Comparison of ENCODE assay signal across 20 mouse cellular contexts in genomic region chr5:142871765-142872164, GRCm38 (mm10). TPM values are rescaled to one million over a fixed set of nuclear protein-coding genes. Genes with fewer than 3 reads are reported as not detected.
DNase-seq lines count a peak whose midpoint lies in the region; ATAC-seq lines count a peak whose summit lies in the region.
"Had no signal": no experiment of that assay in that cellular context is flagged by ENCODE, and none has a peak within 500 bp of the region (broad histone marks: within the 10 kb centered on the region; RNA-seq: fewer than 3 reads in every experiment).

No protein-coding gene starts in this region.

- H3K9me3 ChIP-seq in heart, embryonic 10.5 days, result no peaks in the 10 kb centered on the region
- H3K9me3 ChIP-seq in limb, embryonic 12.5 days, result no peaks in the 10 kb centered on the region
- no peaks in the 10 kb centered on the region for H3K9me3 ChIP-seq in limb, embryonic 10.5 days (replicated peaks)
- no peaks in the 10 kb centered on the region for H3K9me3 ChIP-seq in embryonic facial prominence, embryonic 14.5 days (ENCODE audit: control insufficient read depth, low read length)
- no peaks in the 10 kb centered on the region for H3K9me3 ChIP-seq in kidney, embryonic 14.5 days (ENCODE audit: control insufficient read depth, low read length)
- H3K9me3 ChIP-seq: G1E; kidney, embryonic 15.5 days; limb, embryonic 13.5 days; liver, embryonic 13.5 days; midbrain, embryonic 15.5 days had no signal

- H3K27me3 ChIP-seq in heart, embryonic 10.5 days (ENCODE audit: insufficient read depth, poor library complexity, severe bottlenecking), result no peaks in the 10 kb centered on the region
- no peaks in the 10 kb centered on the region for H3K27me3 ChIP-seq in limb, embryonic 12.5 days
- no peaks in the 10 kb centered on the region for H3K27me3 ChIP-seq in limb, embryonic 10.5 days (ENCODE audit: low read depth, poor library complexity, severe bottlenecking)
- H3K27me3 ChIP-seq in embryonic facial prominence, embryonic 14.5 days (replicated peaks; ENCODE audit: control insufficient read depth, insufficient read depth, low read length), result no peaks in the 10 kb centered on the region
- no peaks in the 10 kb centered on the region for H3K27me3 ChIP-seq in kidney, embryonic 14.5 days (ENCODE audit: control insufficient read depth, insufficient read depth, low read length)
- H3K27me3 ChIP-seq: kidney, embryonic 15.5 days; limb, embryonic 13.5 days; liver, embryonic 13.5 days; midbrain, embryonic 15.5 days had no signal

- H3K4me3 ChIP-seq in heart, embryonic 10.5 days, result no peak overlapping the region
- no peak overlapping the region for H3K4me3 ChIP-seq in limb, embryonic 12.5 days (replicated peaks)
- no peak overlapping the region for H3K4me3 ChIP-seq in limb, embryonic 10.5 days
- H3K4me3 ChIP-seq in embryonic facial prominence, embryonic 14.5 days (ENCODE audit: low read depth, low read length), result no peak overlapping the region
- no peak overlapping the region for H3K4me3 ChIP-seq in kidney, embryonic 14.5 days (ENCODE audit: low read length)
- H3K4me3 ChIP-seq: heart, adult 2 months; kidney, embryonic 15.5 days; limb, embryonic 13.5 days; liver, embryonic 13.5 days; midbrain, embryonic 15.5 days had no signal

- intact Hi-C loops in heart, postnatal 25 days (cut with DNase I), result no loop called here

- DNase-seq in heart, embryonic 10.5 days (ENCODE audit: low spot score), result no peak
- DNase-seq in heart, postnatal 25 days (ENCODE audit: low spot score), result no peak
- no peak for DNase-seq in limb, embryonic 10.5 days (ENCODE audit: low spot score)
- peak; percentile 67 for DNase-seq in ZHBTc4 (ENCODE audit: low read depth, low spot score)
- no peak for DNase-seq in embryonic facial prominence, embryonic 14.5 days (ENCODE audit: low spot score)
- DNase-seq in cerebellum, adult 8-10 months, result no peak
- DNase-seq: adrenal gland, postnatal 25 days; cerebellum, adult 18-20 months; gastrocnemius, postnatal 25 days; heart, adult 2 months; heart, postnatal 10 days; liver, embryonic 13.5 days; lung, embryonic 14.5 days; right cerebral cortex, postnatal 25 days had no signal

- peaks cover 80% of the 10 kb centered on the region for H3K36me3 ChIP-seq in heart, embryonic 10.5 days
- H3K36me3 ChIP-seq in limb, embryonic 12.5 days, result peaks cover 76% of the 10 kb centered on the region
- peaks cover 88% of the 10 kb centered on the region for H3K36me3 ChIP-seq in limb, embryonic 10.5 days
- H3K36me3 ChIP-seq in embryonic facial prominence, embryonic 14.5 days (ENCODE audit: control insufficient read depth, insufficient read depth, low read length), result peaks cover 45% of the 10 kb centered on the region
- H3K36me3 ChIP-seq in kidney, embryonic 14.5 days (ENCODE audit: control insufficient read depth, insufficient read depth, low read length), result peaks cover 51% of the 10 kb centered on the region
- H3K36me3 ChIP-seq: midbrain, embryonic 15.5 days had no signal

- 0 out of 2 replicates have a peak, but pooled peaks cover 8% of the 10 kb centered on the region for H3K4me1 ChIP-seq in heart, embryonic 10.5 days
- H3K4me1 ChIP-seq in limb, embryonic 12.5 days (replicated peaks), result peaks cover 20% of the 10 kb centered on the region
- H3K4me1 ChIP-seq in limb, embryonic 10.5 days, result peaks cover 16% of the 10 kb centered on the region
- H3K4me1 ChIP-seq in embryonic facial prominence, embryonic 14.5 days (ENCODE audit: control insufficient read depth, insufficient read depth, low read length), result peaks cover 2% of the 10 kb centered on the region; the same call in 1 of the 2 replicates
- no peaks in the 10 kb centered on the region for H3K4me1 ChIP-seq in kidney, embryonic 14.5 days (ENCODE audit: control insufficient read depth, insufficient read depth, low read length)
- H3K4me1 ChIP-seq: kidney, embryonic 15.5 days; liver, embryonic 13.5 days; midbrain, embryonic 15.5 days had no signal

- no peak overlapping the region for H3K9ac ChIP-seq in limb, embryonic 12.5 days (replicated peaks)
- no peak overlapping the region; the same call in 1 of the 2 replicates for H3K9ac ChIP-seq in embryonic facial prominence, embryonic 14.5 days (ENCODE audit: low read depth, low read length)
- no peak overlapping the region for H3K9ac ChIP-seq in kidney, embryonic 14.5 days (ENCODE audit: low read depth, low read length)
- H3K9ac ChIP-seq: kidney, embryonic 15.5 days; liver, embryonic 13.5 days; lung, embryonic 14.5 days; midbrain, embryonic 15.5 days had no signal

- H3K4me2 ChIP-seq in limb, embryonic 12.5 days, result no peak overlapping the region
- no peak overlapping the region for H3K4me2 ChIP-seq in embryonic facial prominence, embryonic 14.5 days (ENCODE audit: low read depth, low read length)
- H3K4me2 ChIP-seq in kidney, embryonic 14.5 days (replicated peaks; ENCODE audit: low read depth, low read length), result no peak overlapping the region
- H3K4me2 ChIP-seq: kidney, embryonic 15.5 days; limb, embryonic 13.5 days; liver, embryonic 13.5 days; lung, embryonic 14.5 days; midbrain, embryonic 15.5 days had no signal

- peak overlapping the region; percentile 30; the same call in 1 of the 2 replicates for H3K27ac ChIP-seq in heart, embryonic 10.5 days
- H3K27ac ChIP-seq in limb, embryonic 12.5 days, result 0 out of 2 replicates have a peak overlapping the region, but pooled peaks have one; percentile 24
- no peak overlapping the region for H3K27ac ChIP-seq in limb, embryonic 10.5 days
- H3K27ac ChIP-seq in embryonic facial prominence, embryonic 14.5 days (replicated peaks; ENCODE audit: low read depth, low read length), result 0 out of 2 replicates have a peak overlapping the region, but pooled peaks have one; percentile 39
- H3K27ac ChIP-seq in kidney, embryonic 14.5 days (ENCODE audit: low read depth, low read length), result no peak overlapping the region
- H3K27ac ChIP-seq: heart, adult 2 months; kidney, embryonic 15.5 days; limb, embryonic 13.5 days; liver, embryonic 13.5 days; midbrain, embryonic 15.5 days had no signal

- no peak for ATAC-seq in limb, embryonic 12.5 days (ENCODE audit: insufficient number of reproducible peaks, insufficient read depth, low FRiP score, low TSS enrichment, low read depth)
- no peak for ATAC-seq in embryonic facial prominence, embryonic 14.5 days (ENCODE audit: low read depth)
- no peak for ATAC-seq in kidney, embryonic 14.5 days (ENCODE audit: low FRiP score, low TSS enrichment)
- ATAC-seq: midbrain, embryonic 15.5 days had no signal

- 60% methylated on average over 12 of the region's 12 CpGs for WGBS in heart, embryonic 10.5 days
- WGBS in limb, embryonic 12.5 days, result 74% methylated on average over 12 of the region's 12 CpGs
- whole genome bisulfite sequencing in limb, embryonic 10.5 days, result 88% methylated on average over 12 of the region's 12 CpGs
- 57% methylated on average over 11 of the region's 12 CpGs for WGBS in embryonic facial prominence, embryonic 14.5 days
- 73% methylated on average over 12 of the region's 12 CpGs for WGBS in kidney, embryonic 14.5 days

RNA-seq across cellular contexts. Expression of gene Fbxl18, which starts 23.5 kb away (rescaled TPM):
- 13.4 and 14.6 TPM in 2 replicates for polyA plus RNA-seq in heart, embryonic 10.5 days (2016; fragmentation: Nextera tagmentation; extraction: Ambion mirVana)
- total RNA-seq in heart, postnatal 25 days (2021), result 1 to 10 TPM; 5.4 to 6.0 TPM
- polyA plus RNA-seq in limb, embryonic 12.5 days (2016; fragmentation: Nextera tagmentation; extraction: Ambion mirVana), result 13.0 and 13.1 TPM in 2 replicates
- polyA plus RNA-seq in limb, embryonic 10.5 days (2016; fragmentation: Nextera tagmentation; extraction: Ambion mirVana), result 20.9 and 22.8 TPM in 2 replicates
- polyA plus RNA-seq in embryonic facial prominence, embryonic 14.5 days (2014; fragmentation: Nextera tagmentation; extraction: Ambion mirVana), result 9.2 and 9.4 TPM in 2 replicates
- 11.7 and 14.6 TPM in 2 replicates for polyA plus RNA-seq in kidney, embryonic 14.5 days (2014; fragmentation: Nextera tagmentation; extraction: Ambion mirVana)

RNA-seq across cellular contexts. Expression of gene Actb, which starts 34.8 kb away (rescaled TPM):
- polyA plus RNA-seq in heart, embryonic 10.5 days (2016; fragmentation: Nextera tagmentation; extraction: Ambion mirVana), result 6,505 and 8,921 TPM in 2 replicates
- 100 to 1,000 TPM; 898 to 947 TPM for total RNA-seq in heart, postnatal 25 days (2021)
- 12,553 and 13,538 TPM in 2 replicates for polyA plus RNA-seq in limb, embryonic 12.5 days (2016; fragmentation: Nextera tagmentation; extraction: Ambion mirVana)
- polyA plus RNA-seq in limb, embryonic 10.5 days (2016; fragmentation: Nextera tagmentation; extraction: Ambion mirVana), result 13,950 and 14,682 TPM in 2 replicates
- polyA plus RNA-seq in embryonic facial prominence, embryonic 14.5 days (2014; fragmentation: Nextera tagmentation; extraction: Ambion mirVana), result 12,527 and 12,883 TPM in 2 replicates
- 14,375 and 16,963 TPM in 2 replicates for polyA plus RNA-seq in kidney, embryonic 14.5 days (2014; fragmentation: Nextera tagmentation; extraction: Ambion mirVana)

RNA-seq across cellular contexts. Expression of gene Tnrc18, which starts 54.3 kb away (rescaled TPM):
- 22.2 and 24.8 TPM in 2 replicates for polyA plus RNA-seq in heart, embryonic 10.5 days (2016; fragmentation: Nextera tagmentation; extraction: Ambion mirVana)
- 10 to 100 TPM; 50.5 to 59.1 TPM for total RNA-seq in heart, postnatal 25 days (2021)
- 60.9 and 61.2 TPM in 2 replicates for polyA plus RNA-seq in limb, embryonic 12.5 days (2016; fragmentation: Nextera tagmentation; extraction: Ambion mirVana)
- 24.7 and 39.0 TPM in 2 replicates for polyA plus RNA-seq in limb, embryonic 10.5 days (2016; fragmentation: Nextera tagmentation; extraction: Ambion mirVana)
- 32.9 and 36.9 TPM in 2 replicates for polyA plus RNA-seq in embryonic facial prominence, embryonic 14.5 days (2014; fragmentation: Nextera tagmentation; extraction: Ambion mirVana)
- 32.7 and 41.1 TPM in 2 replicates for polyA plus RNA-seq in kidney, embryonic 14.5 days (2014; fragmentation: Nextera tagmentation; extraction: Ambion mirVana)

Comparison
In these comparisons a context has a peak if more than half of its experiments do, and no peak if none do; other contexts are left out.
1. H3K27ac ChIP-seq: peak in heart, embryonic 10.5 days (single experiment), limb, embryonic 12.5 days (single experiment) and embryonic facial prominence, embryonic 14.5 days (single experiment); none in limb, embryonic 10.5 days (single experiment) and kidney, embryonic 14.5 days (single experiment).